Comparison of ENCODE assay signal across 8 mouse cellular contexts in the genomic region with DNA sequence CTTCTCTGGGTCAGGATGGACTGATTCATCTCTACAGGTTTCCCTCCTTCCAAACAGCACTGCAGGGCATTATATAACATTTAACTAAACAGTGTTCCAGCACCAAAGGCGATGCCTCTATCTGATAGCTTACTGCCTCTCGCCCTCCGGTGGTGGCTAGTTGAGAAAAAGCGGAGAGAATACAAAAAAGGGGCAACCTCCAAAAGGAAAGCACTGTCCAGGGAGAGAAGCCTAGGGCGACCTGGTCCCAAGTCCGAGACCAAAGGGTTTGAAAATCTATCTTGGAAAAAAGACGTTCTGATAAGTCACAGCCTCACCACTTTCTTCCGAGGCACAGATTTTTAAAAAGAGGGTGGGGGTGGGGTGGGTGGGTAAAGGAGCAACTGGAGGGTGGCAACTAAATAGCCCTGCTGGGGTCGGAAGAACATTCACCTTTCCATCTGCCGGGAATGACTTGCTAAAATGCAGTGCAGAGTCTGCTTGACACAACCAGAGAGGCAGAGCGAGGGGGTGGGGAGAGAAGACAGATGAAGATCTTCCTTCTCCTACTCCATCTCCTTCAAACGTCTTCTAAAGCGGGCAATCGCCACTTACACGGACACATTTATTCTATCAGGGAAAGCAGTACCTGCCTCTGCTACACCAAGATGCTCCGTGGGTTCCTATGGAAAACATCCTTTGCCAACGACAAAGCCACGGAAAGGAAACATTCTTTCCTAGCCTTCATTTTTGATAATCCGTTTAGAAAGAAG.
DNase-seq lines count a peak whose midpoint lies in the region; ATAC-seq and TF ChIP-seq lines count a peak whose summit lies in the region.

No protein-coding gene starts in this region.

- no peak for TF ChIP-seq POLR2A in small intestine, adult 2 months (IDR thresholded peaks at IDR 0.05; ENCODE audit: low read depth, low read length)

- H3K4me3 ChIP-seq in embryonic facial prominence, embryonic 14.5 days (ENCODE audit: low read depth, low read length) = peak overlapping the region; percentile 46
- H3K4me3 ChIP-seq in liver, embryonic 16.5 days (ENCODE audit: low read depth, low read length) = peak overlapping the region; percentile 60
- peak overlapping the region; percentile 88 for H3K4me3 ChIP-seq in small intestine, adult 2 months (ENCODE audit: low read depth, low read length)

- TF ChIP-seq CTCF in small intestine, adult 2 months (IDR thresholded peaks at IDR 0.05; ENCODE audit: extremely low read depth, insufficient read length, insufficient replicate concordance, low read depth, low read length) = peak; percentile 5; the same call in 1 of the 2 replicates

- under 1% methylated on average over 19 of the region's 19 CpGs for WGBS in embryonic facial prominence, embryonic 14.5 days
- WGBS in liver, embryonic 16.5 days (ENCODE audit: insufficient replicate concordance) = 2% methylated on average over 19 of the region's 19 CpGs
- 5% methylated on average over 19 of the region's 19 CpGs for WGBS in small intestine, adult 2 months

- H3K36me3 ChIP-seq in embryonic facial prominence, embryonic 14.5 days (ENCODE audit: control insufficient read depth, insufficient read depth, low read length) = peaks cover 5% of the 10 kb centered on the region; the same call in 1 of the 2 replicates
- no peaks in the 10 kb centered on the region for H3K36me3 ChIP-seq in liver, embryonic 16.5 days (ENCODE audit: control insufficient read depth, insufficient read depth)
- no peaks in the 10 kb centered on the region for H3K36me3 ChIP-seq in small intestine, adult 2 months (ENCODE audit: control insufficient read depth, insufficient read depth, low read length)

- peaks cover 40% of the 10 kb centered on the region for H3K4me1 ChIP-seq in embryonic facial prominence, embryonic 14.5 days (ENCODE audit: control insufficient read depth, insufficient read depth, low read length)
- H3K4me1 ChIP-seq in liver, embryonic 16.5 days (ENCODE audit: control insufficient read depth, low read depth, low read length) = peaks cover 4% of the 10 kb centered on the region
- peaks cover 5% of the 10 kb centered on the region for H3K4me1 ChIP-seq in small intestine, adult 2 months (ENCODE audit: control insufficient read depth, insufficient read depth, insufficient read length, low read length)

- H3K9ac ChIP-seq in embryonic facial prominence, embryonic 14.5 days (ENCODE audit: low read depth, low read length) = peak overlapping the region; percentile 61
- H3K9ac ChIP-seq in liver, embryonic 16.5 days (ENCODE audit: low read depth, low read length) = peak overlapping the region; percentile 32; the same call in 1 of the 2 replicates

- H3K9me3 ChIP-seq in embryonic facial prominence, embryonic 14.5 days (ENCODE audit: control insufficient read depth, low read length) = no peaks in the 10 kb centered on the region
- H3K9me3 ChIP-seq in liver, embryonic 16.5 days (replicated peaks; ENCODE audit: control insufficient read depth, low read length) = no peaks in the 10 kb centered on the region

- H3K4me2 ChIP-seq in embryonic facial prominence, embryonic 14.5 days (ENCODE audit: low read depth, low read length) = peak overlapping the region; percentile 58
- H3K4me2 ChIP-seq in liver, embryonic 16.5 days (ENCODE audit: low read depth, low read length) = peak overlapping the region; percentile 41

- peak; percentile 22 to 57 for DNase-seq in heart, adult 18-20 months
- DNase-seq in heart, adult 9 months (ENCODE audit: low spot score in 2 of 2) = no peak
- peak; percentile 64 for DNase-seq in adipocyte (ENCODE audit: low spot score)
- DNase-seq in embryonic facial prominence, embryonic 14.5 days (ENCODE audit: low spot score) = peak; percentile 43
- peak; percentile 23 for DNase-seq in kidney, adult 9 months

- no peaks in the 10 kb centered on the region for H3K27me3 ChIP-seq in embryonic facial prominence, embryonic 14.5 days (replicated peaks; ENCODE audit: control insufficient read depth, insufficient read depth, low read length)
- H3K27me3 ChIP-seq in liver, embryonic 16.5 days (ENCODE audit: control insufficient read depth, insufficient read depth, low read depth, low read length) = no peaks in the 10 kb centered on the region
- no peaks in the 10 kb centered on the region for H3K27me3 ChIP-seq in small intestine, adult 2 months (ENCODE audit: control insufficient read depth, insufficient read depth, low read length)

- peak overlapping the region; percentile 93 for H3K27ac ChIP-seq in embryonic facial prominence, embryonic 14.5 days (replicated peaks; ENCODE audit: low read depth, low read length)
- H3K27ac ChIP-seq in liver, embryonic 16.5 days (ENCODE audit: low read length) = peak overlapping the region; percentile 18; the same call in 1 of the 2 replicates
- peak overlapping the region; percentile 80 for H3K27ac ChIP-seq in small intestine, adult 2 months (ENCODE audit: insufficient read depth, low read depth, low read length)

- no peak for ATAC-seq in embryonic facial prominence, embryonic 14.5 days (ENCODE audit: low read depth)
- ATAC-seq in liver, embryonic 16.5 days (ENCODE audit: low read depth) = no peak
- no peak for ATAC-seq in megakaryocyte progenitor cell, adult 5-6 weeks (replicated peaks; ENCODE audit: poor library complexity)

Comparison
In these comparisons a context has a peak if more than half of its experiments do, and no peak if none do; other contexts are left out.
1. DNase-seq: peak in heart, adult 18-20 months (2 of 2), adipocyte (single experiment), embryonic facial prominence, embryonic 14.5 days (single experiment) and kidney, adult 9 months (single experiment); none in heart, adult 9 months (0 of 2).
2. H3K27ac ChIP-seq: peak in every context shown above with its lines; median percentile 93 in embryonic facial prominence, embryonic 14.5 days; 80 in small intestine, adult 2 months; 18 in liver, embryonic 16.5 days.
3. Peak in every context shown above with its lines, with median percentiles within 50 percentile points of each other: H3K4me3 ChIP-seq.